Mouse (Mus musculus) heart, embryonic 14.5 days (tissue): Measurements from ENCODE around the gene Gpc5. TPM values are rescaled to one million over a fixed set of nuclear protein-coding genes. Genes with fewer than 3 reads are reported as not detected.

ENCODE experiments used
- ATAC-seq: fragments of 200-750 bp; cut with Nextera tagmentation; 2 replicates; pipeline ENCODE4 v1.8.0; 2017; ENCODE audit warnings: low read depth, moderate TSS enrichment; ENCODE audit not compliant: insufficient number of reproducible peaks, insufficient read depth, low FRiP score
- H3K27ac ChIP-seq, 2 experiments: fragments of 200-500 bp in 1 of 2; fragments of 300-500 bp in 1 of 2; sonication (generic) in 1 of 2; replicated peaks in 1 of 2; 2 replicates each; pipeline ENCODE4 v1.5.1; 2012 to 2014; ENCODE audit warnings: low read depth in 2 of 2, low read length in 2 of 2, control low read depth in 1 of 2, mild to moderate bottlenecking in 1 of 2, mixed read lengths in 1 of 2; ENCODE audit not compliant: control insufficient read depth in 1 of 2, insufficient read depth in 1 of 2
- H3K27me3 ChIP-seq: fragments of 300-500 bp; sonication (generic); 2 replicates; pipeline ENCODE4 v1.6.1; 2014; ENCODE audit warnings: mild to moderate bottlenecking, low read length, control low read depth; ENCODE audit not compliant: control insufficient read depth, insufficient read depth
- H3K36me3 ChIP-seq: fragments of 300-500 bp; sonication (generic); 2 replicates; pipeline ENCODE4 v1.6.1; 2014; ENCODE audit warnings: mild to moderate bottlenecking, control low read depth, low read length, mixed read lengths; ENCODE audit not compliant: control insufficient read depth, insufficient read depth
- H3K4me1 ChIP-seq, 2 experiments: fragments of 200-500 bp in 1 of 2; fragments of 300-500 bp in 1 of 2; sonication (generic) in 1 of 2; 2 replicates each; pipeline ENCODE4 v1.6.1; 2012 to 2014; ENCODE audit warnings: low read length in 2 of 2, control low read depth in 1 of 2, mixed read lengths in 1 of 2; ENCODE audit not compliant: control insufficient read depth in 2 of 2, insufficient read depth in 2 of 2
- H3K4me2 ChIP-seq: fragments of 300-500 bp; sonication (generic); 2 replicates; pipeline ENCODE4 v1.6.1; 2014; ENCODE audit warnings: mild to moderate bottlenecking, low read length
- H3K4me3 ChIP-seq, 2 experiments: fragments of 200-500 bp in 1 of 2; fragments of 300-500 bp in 1 of 2; sonication (generic) in 1 of 2; 2 replicates each; pipeline ENCODE4 v1.5.1; 2012 to 2014; ENCODE audit warnings: low read length in 2 of 2, mild to moderate bottlenecking in 2 of 2, control low read depth in 1 of 2, low read depth in 1 of 2, moderate library complexity in 1 of 2; ENCODE audit not compliant: control insufficient read depth in 1 of 2, insufficient read depth in 1 of 2
- H3K9ac ChIP-seq: fragments of 300-500 bp; sonication (generic); 2 replicates; pipeline ENCODE4 v1.6.1; 2014; ENCODE audit warnings: mild to moderate bottlenecking, low read length
- H3K9me3 ChIP-seq: fragments of 300-500 bp; sonication (generic); 2 replicates; pipeline ENCODE4 v1.6.1; 2016; ENCODE audit warnings: low read length, control low read depth; ENCODE audit not compliant: control insufficient read depth
- WGBS: fragments of 180-500 bp; shearing (Covaris S2); extraction: QIAGEN DNeasy Blood & Tissue Kit; methylation state at CpG from one replicate; pipeline ENCODE4 v1.1.7; 2014; 5-methylcytosine and 5-hydroxymethylcytosine counted together
- polyA plus RNA-seq: library from polyadenylated mRNA; unstranded; fragments of >200 nt; fragmentation: Nextera tagmentation; extraction: Ambion mirVana; gene quantifications from 2 replicates; pipeline ENCODE4 v1.2.1, GENCODE M21; 2014

The Gpc5 gene
- polyA plus RNA-seq, 1 experiment from 2014 or later = 0.32 TPM

GRCm38 (mm10) chr14:116206977-116207376 lies 1115.0 kb downstream of the Gpc5 start:
- no peak for ATAC-seq
- no peaks in the 10 kb centered on the region for H3K9me3 ChIP-seq
- WGBS = 22% methylated on average over 6 of the region's 6 CpGs

GRCm38 (mm10) chr14:116208581-116208980 lies 1116.6 kb downstream of the Gpc5 start:
- no peaks in the 10 kb centered on the region for H3K36me3 ChIP-seq
- no peaks in the 10 kb centered on the region for H3K4me1 ChIP-seq
- H3K9ac ChIP-seq = no peak overlapping the region
- ATAC-seq = no peak
- no peak overlapping the region for H3K4me3 ChIP-seq
- 93% methylated on average over 3 of the region's 3 CpGs for WGBS
- no peaks in the 10 kb centered on the region for H3K27me3 ChIP-seq
- no peak overlapping the region for H3K4me2 ChIP-seq
- H3K27ac ChIP-seq = no peak overlapping the region
- no peaks in the 10 kb centered on the region for H3K9me3 ChIP-seq

More at GRCm38 (mm10) chr14:116206977-116207376, 1115.0 kb downstream of the Gpc5 start:
- Histone ChIP-seq H3K36me3 (no peaks in the 10 kb centered on the region), H3K4me2 (no peak overlapping the region), H3K4me1 (no peaks in the 10 kb centered on the region), H3K9ac (no peak overlapping the region), H3K27me3 (no peaks in the 10 kb centered on the region), H3K4me3 (no peak overlapping the region), H3K27ac (no peak overlapping the region)

DNA sequence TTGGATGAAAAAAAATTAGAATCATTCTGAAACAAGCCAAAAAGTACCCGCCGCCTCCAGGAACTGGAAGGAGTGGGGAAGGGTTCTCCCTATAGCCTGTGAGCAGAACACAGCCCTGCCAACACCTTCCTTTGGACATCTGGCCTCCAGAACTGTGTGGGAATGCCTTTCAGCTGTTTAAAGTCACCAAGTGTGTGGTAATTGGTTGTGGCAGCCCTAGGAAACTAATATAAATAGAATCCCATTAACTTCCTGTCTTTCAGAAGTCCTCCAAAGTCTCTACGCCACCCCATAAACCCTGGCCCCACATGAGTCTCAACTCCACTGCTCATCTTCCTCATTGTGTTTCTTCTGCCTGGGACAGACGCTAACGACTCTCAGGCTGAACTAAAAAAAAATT lies 1117.0 kb downstream of the Gpc5 start:
- no peaks in the 10 kb centered on the region for H3K9me3 ChIP-seq
- H3K36me3 ChIP-seq = no peaks in the 10 kb centered on the region
- WGBS = 72% methylated on average over 5 of the region's 5 CpGs
- no peak overlapping the region for H3K9ac ChIP-seq
- H3K4me3 ChIP-seq = no peak overlapping the region
- H3K27ac ChIP-seq = no peak overlapping the region
- no peak for ATAC-seq
- no peaks in the 10 kb centered on the region for H3K4me1 ChIP-seq
- no peaks in the 10 kb centered on the region for H3K27me3 ChIP-seq
- H3K4me2 ChIP-seq = no peak overlapping the region

DNA sequence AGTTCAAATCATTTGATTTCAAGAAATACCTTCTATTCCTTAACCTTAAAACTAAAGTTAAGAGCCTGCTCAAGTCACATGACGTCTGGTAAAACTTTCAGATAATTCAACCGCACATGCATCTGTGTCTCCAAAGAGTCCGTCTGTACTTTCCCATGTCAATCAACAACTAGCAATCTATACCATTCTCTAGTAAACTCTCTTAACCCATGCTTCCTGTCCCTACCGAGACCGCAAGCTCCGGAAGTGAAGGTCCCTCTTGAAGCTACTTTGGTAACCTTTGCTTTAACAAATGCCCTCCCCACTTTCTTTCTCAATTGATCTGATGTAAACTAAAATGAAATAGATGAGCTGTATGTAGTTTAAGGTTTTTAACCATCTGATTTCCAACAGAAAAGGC lies 1118.3 kb downstream of the Gpc5 start:
- H3K4me3 ChIP-seq = no peak overlapping the region
- H3K9ac ChIP-seq = no peak overlapping the region
- WGBS = 75% methylated on average over 6 of the region's 6 CpGs
- no peak for ATAC-seq
- H3K27ac ChIP-seq = no peak overlapping the region
- no peaks in the 10 kb centered on the region for H3K4me1 ChIP-seq
- H3K4me2 ChIP-seq = no peak overlapping the region
- H3K27me3 ChIP-seq = no peaks in the 10 kb centered on the region
- H3K9me3 ChIP-seq = no peaks in the 10 kb centered on the region
- no peaks in the 10 kb centered on the region for H3K36me3 ChIP-seq

DNA sequence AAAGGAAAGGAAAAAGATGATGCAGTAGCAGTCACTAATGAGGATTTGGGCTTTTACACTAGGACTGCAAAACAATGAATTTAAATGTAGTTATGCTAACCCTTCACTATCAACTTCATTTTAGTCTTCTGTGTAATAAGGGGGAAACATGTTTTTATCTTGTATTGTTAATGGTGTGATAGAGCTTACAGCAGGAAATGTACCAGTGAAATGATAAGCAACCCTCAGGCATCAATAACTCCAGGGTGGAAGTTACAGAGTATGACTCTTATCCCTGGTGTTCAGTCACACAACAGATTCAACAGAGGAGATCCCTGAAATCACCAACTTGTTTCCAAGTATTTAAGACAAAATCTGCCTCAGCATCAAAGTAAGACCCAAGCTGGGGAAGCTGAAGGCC lies 1120.0 kb downstream of the Gpc5 start:
- no peaks in the 10 kb centered on the region for H3K9me3 ChIP-seq
- ATAC-seq = no peak
- no peaks in the 10 kb centered on the region for H3K36me3 ChIP-seq
- H3K9ac ChIP-seq = no peak overlapping the region
- no peak overlapping the region for H3K4me3 ChIP-seq
- H3K4me2 ChIP-seq = no peak overlapping the region
- H3K27ac ChIP-seq = no peak overlapping the region
- no peaks in the 10 kb centered on the region for H3K4me1 ChIP-seq
- no peaks in the 10 kb centered on the region for H3K27me3 ChIP-seq

DNA sequence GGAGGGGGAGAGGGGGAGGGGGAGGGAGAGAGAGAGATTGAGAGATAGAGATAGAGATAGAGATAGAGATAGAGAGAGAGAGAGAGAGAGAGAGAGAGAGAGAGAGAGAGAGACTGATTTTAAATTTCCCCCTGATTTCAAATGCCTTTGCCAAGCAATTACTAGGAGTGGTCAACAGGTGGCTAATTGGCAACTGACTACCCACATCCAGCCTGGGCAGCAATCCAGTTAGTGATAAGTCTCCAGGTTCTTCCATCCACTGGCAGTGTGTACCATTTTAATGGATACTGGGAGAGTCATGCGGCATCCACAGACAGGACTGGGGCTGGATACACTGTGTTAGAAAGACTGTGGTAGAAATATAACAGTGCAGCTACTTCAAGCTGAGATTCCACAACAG lies 1166.1 kb downstream of the Gpc5 start:
- Histone ChIP-seq H3K4me1 (no peaks in the 10 kb centered on the region), H3K9ac (no peak overlapping the region), H3K27me3 (no peaks in the 10 kb centered on the region), H3K9me3 (no peaks in the 10 kb centered on the region), H3K27ac (no peak overlapping the region), H3K36me3 (no peaks in the 10 kb centered on the region), H3K4me3 (no peak overlapping the region), H3K4me2 (no peak overlapping the region)
- no peak for ATAC-seq
- WGBS = 92% methylated on average over 1 of the region's 1 CpGs

DNA sequence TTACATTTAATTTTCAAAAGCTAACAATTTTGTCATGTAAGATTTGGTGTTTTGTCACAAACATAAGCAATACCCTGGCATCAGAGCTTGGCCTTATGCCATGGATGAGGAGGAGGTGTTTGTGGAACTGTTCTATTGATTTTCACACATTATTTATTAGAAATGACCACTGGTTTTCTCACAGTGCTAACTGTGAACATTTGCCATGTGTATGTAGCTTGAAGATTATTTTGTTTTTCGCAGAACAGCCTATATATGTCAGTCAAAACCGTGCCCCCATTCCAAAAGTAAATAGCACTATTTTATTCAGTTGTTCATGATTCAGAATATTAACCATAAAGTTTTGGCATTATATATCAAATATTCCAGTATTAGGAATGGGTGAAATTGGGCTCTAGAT lies 1216.5 kb downstream of the Gpc5 start:
- H3K4me3 ChIP-seq = no peak overlapping the region
- no peaks in the 10 kb centered on the region for H3K27me3 ChIP-seq
- no peak overlapping the region for H3K4me2 ChIP-seq
- H3K27ac ChIP-seq = no peak overlapping the region
- no peaks in the 10 kb centered on the region for H3K36me3 ChIP-seq
- ATAC-seq = no peak
- no peak overlapping the region for H3K9ac ChIP-seq
- H3K9me3 ChIP-seq = no peaks in the 10 kb centered on the region
- no peaks in the 10 kb centered on the region for H3K4me1 ChIP-seq
- 77% methylated on average over 2 of the region's 2 CpGs for WGBS

DNA sequence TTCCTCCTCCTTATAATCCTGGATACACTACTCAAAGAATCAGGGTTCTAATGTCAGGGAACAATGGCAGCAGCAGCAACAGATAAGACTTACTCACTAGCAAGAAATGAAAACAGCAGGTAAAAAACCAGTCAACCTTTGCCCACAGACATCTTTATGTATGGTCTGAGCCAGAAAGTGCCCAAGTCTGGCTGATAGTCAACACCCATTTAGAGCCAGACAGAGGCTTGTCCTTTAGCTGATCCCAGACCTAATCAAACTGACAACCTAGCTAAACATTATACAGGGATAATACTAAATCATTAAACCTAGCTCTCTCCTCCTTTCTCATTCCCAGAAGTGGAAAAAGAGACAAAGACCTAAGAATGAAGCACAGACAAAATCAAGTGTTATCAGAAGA lies 1225.5 kb downstream of the Gpc5 start:
- Histone ChIP-seq H3K4me3 (no peak overlapping the region), H3K27ac (no peak overlapping the region), H3K9me3 (no peaks in the 10 kb centered on the region), H3K4me2 (no peak overlapping the region), H3K36me3 (no peaks in the 10 kb centered on the region), H3K27me3 (no peaks in the 10 kb centered on the region), H3K4me1 (no peaks in the 10 kb centered on the region), H3K9ac (no peak overlapping the region)
- ATAC-seq = no peak
